Mouse (Mus musculus): ENCODE data around the gene Fdxr.

GRCm38 (mm10) chr11:115271481-115271880 lies 5.4 kb downstream of the Fdxr start:
- TF ChIP-seq CTCF (IDR thresholded peaks at IDR 0.05) (no peak), EP300 (IDR thresholded peaks at IDR 0.05) (no peak)
